Mouse (Mus musculus): ENCODE results near the gene Abcc2.

DNA sequence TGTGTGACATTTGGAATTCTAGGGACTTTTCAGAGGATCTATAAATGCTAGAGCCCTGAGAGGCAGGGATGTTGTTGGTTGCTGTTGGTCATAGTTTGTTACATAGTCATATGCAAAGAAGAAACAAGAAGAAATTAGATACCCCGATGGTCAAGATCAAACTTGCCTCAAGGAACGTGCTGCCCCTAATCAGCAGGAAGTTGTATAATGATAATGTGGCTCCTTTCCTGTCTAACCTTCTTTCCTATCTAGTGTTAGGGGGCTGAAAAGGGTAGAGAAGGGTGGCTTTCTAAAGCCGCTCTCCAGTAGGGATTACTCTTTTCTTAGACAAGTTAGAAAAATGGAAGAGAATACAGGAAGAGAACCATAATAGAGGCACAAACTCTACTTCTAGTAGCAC lies 36.3 kb upstream of the Abcc2 start:
- no peak for TF ChIP-seq CTCF (IDR thresholded peaks at IDR 0.05; ENCODE audit: low read depth, low read length)
- no peak for TF ChIP-seq POLR2A (IDR thresholded peaks at IDR 0.05; ENCODE audit: extremely low read depth, insufficient read depth, low read length)

Measured in liver, adult 2 months (tissue).